Mouse (Mus musculus) NIH3T3 (cell line): ENCODE results near the gene Cnih1.
"Not testable (repeated sequence)": the region's sequence is repeated elsewhere in the genome, so short reads cannot be mapped to it uniquely, and the experiment has no call there.

ENCODE experiments used
- DNase-seq: peaks from one replicate; pipeline ENCODE4 v3.0.0-alpha.2; 2012; ENCODE audit warnings: low read depth

Cnih1 gene

DNA sequence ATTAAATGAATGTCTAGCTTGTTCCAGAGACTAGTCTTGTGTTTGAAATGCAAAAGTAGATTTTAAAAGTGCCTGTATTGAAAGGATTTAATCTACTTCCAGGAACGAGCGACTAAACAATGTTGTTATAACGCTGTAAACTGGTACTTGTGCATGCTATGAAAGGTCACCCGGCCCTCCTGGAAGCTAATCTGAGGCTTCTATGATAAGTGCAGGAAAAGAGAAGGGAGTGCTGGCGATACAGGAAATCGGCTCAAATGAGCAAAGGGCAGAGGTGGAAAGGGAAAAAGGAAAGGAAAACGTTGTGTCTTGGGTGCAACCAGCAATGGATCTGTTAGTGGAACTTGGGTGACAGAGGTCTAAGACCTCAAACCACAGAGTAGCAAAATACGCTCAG, 292 bp upstream of the Cnih1 start:
- no peak for DNase-seq

DNA sequence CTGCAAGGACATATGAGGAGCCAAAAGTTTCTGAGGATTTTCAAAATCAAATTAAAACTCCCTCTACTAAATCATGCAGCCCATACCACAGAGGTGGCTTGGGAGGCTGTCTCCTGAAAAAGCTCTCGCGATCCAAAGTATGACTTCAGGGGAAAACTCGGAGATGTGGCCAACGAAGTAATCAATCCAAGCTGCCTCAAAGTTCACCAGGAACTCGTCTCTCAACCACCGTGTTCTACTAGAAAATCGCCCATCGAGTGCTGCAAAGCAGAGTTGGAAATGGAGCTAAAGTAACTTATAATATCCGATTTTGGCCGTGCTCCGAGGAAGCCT, 791 bp downstream of the Cnih1 start:
- DNase-seq, result no peak

DNA sequence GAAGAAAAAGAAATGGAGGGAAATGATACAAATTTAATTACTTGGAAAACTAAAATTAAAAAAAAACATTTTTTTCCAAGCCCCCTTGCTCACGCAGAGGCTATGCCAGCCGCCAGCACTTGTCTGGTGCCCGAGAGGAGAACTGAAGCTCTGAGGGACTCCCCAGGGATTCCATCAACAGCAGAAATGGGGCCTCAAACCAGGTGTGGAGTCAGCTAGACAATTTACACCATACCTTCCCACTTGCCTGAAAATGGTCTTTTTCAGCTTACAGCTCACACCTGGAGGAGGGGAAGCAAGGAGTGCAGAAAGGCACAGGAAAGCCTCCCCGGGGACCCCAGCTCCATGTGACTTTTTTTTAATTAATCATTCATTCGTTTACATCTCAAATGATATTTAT, 3.0 kb downstream of the Cnih1 start:
- DNase-seq, result no peak

DNA sequence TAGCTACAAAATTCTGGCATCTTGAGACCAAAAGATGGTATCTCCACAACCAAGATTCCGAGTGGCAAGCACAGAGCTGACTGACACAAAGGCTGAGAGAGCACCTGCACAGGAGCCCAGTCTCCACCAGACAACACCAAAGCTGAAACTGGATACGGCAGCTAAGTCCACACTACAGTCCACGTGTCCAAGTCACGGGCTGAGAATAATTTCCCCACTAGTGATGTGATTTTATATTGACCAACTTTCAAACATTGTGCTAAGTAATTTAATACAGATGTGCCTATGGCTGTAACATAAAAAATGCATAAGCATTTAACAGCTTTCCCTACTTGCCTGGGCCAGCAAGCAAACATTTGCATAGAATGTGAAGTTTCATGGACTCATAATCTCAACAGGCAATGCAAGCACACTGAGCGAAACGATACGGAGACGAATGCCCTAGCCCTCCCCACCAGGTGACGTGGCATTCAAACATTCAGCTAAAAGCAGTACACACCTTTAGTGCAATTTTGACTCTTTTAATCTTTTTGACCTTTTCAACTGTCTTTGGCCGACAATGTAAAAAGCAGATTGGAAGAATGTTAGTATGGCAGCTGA, 4.8 kb downstream of the Cnih1 start:
- DNase-seq, result no peak

DNA sequence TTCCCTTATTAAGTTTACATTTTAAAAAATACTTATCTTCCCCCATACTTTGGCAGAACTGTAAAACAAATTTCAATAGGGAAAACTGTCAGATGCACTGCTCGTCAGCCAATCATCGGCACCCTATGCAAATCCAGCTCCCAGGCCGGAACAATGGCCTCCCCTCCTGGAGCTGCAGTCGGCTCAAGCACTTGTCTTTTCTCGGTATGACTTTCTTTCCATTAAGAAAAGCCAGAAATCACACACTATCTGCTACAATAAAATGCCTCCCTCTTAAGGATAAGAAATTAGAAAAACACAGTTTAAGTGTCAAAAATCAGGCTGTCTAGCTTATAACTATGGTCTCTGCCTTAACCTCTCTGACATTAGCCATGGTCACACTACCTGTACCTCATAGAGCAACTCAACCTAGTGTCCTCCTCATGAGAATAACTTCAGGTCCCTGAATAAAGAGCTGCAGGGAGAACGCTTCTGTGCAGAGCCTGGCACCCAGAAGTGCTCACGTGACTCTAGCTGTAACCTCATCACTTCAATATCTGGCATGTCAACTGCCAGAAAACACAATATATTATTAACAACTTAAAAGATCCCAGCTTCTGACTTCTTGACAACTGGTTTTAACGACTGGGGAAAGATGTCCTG, 5.9 kb downstream of the Cnih1 start:
- no peak for DNase-seq

DNA sequence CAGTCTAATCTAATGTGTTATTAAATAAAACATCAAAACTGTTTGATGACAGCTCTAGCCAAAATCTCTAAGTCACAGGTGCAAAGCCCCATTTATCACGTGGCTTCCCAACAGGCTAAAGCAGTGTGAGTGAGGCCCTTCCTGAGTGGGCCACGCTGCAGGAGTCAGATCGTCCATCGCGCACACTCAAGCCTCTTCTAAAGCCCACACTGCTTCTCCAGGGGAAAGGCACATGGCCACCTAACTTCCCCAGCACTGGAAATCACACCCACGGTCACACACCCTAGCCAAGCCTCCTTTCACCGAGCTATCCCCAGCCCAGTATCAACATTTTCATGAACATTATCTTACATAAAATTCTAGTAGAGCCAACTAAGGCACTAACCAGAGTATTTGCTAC, 7.1 kb downstream of the Cnih1 start:
- no peak for DNase-seq

DNA sequence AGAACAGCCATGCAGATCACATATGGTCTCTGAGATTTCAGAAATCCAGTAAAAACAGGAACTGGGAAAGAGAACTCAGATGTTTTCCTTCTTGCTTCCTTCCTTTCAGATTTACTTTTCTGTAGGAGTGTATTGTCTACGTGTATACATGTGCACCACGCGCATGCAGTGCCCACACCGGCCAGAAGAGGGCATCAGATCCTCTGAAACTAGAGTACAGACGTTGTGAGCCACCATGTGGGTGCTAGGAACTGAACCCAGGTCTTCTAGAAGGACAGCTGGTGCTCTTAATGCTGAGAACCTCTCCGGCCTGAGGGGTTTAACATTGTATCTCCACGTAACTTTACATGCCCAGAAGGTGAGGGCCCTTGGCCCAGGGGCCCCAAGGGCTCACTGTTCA, 9.0 kb downstream of the Cnih1 start:
- peak; percentile 28 for DNase-seq

DNA sequence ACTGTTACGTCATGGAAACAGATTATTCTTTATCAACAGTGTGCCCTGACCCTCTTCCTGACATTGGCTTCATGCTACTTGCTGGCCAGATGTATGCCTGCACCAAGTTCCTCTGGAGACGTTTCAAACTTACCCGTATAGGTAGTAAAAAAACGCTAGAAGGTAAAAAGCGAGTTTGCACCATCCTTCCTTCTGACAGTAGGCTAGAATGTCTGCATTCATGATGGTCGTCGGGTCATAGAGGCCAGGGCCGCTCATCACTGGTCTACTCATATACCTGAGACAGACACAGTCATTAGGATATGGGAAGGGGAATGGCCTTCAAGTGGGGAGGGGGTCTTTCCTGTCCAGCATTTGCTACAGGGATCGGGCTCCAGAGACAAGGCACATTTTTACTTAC, 9.5 kb downstream of the Cnih1 start:
- DNase-seq, result no peak

DNA sequence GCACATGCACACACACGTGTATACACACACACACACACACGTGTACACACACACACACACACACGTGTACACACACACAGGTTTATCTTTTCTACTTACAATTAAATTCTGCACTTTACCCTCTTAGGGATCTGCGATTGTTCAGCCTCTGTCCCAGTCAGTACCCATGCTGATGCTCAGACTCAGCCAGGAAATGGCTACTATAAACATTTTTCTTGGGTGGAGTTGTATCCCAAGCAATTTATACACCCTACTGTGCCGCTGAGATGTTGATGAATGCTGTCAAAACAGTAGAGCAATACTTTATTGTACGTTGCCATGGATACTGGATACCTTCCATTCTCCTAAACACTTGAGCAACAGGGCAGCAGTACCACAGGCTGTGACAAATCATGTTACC, 18.2 kb downstream of the Cnih1 start:
- DNase-seq, result peak; percentile 30

DNA sequence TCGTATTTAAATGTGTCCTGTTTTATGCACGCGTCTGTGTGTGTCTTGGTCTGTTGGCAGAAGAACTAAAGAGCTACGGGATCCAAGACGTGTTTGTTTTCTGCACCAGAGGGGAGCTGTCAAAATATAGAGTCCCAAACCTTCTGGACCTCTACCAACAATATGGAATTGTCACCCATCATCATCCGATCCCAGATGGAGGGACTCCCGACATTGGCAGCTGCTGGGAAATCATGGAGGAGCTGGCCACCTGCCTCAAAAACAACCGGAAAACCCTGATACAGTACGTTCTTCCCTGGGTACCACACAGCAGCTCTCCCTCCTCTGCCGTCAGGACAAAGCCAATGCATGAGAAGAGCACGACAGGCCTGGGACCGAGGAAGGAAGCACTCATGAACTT, 21.1 kb downstream of the Cnih1 start:
- no peak for DNase-seq

DNA sequence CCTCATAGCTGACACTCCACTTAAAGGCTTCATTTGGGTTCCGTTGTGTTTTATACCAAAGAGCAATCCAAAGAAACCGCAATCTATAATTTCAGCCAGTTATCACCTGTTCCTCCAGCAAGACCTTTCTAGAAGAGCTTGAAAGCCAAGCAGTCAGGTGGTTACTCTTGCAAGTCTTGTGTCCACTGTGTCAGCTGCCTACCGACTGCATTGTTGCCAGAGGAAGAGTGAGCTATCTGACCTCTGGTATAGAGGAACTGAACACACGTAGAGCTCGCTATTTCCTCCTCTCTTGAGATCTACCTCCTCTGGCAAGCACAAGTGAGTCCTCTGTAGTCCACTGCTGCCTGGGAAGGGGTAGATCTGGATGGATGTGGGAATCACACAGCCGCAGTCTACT, 27.0 kb downstream of the Cnih1 start:
- peak; percentile 6 for DNase-seq

DNA sequence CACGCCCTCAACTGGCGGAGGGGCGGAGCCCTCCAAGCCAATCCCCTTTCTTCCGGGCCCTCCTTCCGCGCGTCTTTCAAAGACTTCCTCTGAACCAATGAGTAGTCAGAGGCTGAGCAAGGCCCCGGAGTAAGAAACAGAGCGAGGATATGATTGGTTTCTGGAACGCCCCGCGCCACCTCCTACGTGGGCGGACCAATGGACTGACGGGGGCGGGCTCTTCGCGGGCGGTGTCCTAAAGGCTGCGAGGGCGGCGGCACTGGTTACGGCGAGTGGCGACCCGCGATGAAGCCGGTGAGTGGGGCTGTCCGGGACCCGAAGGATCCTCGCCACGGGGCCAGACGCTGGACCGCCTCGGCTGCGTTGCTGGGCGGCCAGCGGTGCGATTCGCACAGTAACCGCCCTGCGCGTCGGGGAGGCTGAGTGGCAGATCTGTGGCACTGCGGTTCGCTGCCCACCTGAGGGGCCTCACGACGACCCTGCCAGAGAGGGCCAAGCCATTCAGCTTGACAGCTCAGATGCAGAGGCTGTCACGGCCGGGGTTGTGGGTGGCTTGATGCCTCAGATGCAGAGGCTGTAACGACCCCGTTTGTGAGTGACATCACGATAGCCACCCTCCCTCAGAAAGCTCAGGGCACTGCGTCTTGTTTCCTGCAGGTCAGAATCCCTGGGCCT, 27.7 kb downstream of the Cnih1 start, which contains the start of gene Cdkn3:
Gene Cdkn3 (plus strand): TSS at position 187 of the 675 bp plus-strand sequence.
- peak; percentile 95 for DNase-seq

DNA sequence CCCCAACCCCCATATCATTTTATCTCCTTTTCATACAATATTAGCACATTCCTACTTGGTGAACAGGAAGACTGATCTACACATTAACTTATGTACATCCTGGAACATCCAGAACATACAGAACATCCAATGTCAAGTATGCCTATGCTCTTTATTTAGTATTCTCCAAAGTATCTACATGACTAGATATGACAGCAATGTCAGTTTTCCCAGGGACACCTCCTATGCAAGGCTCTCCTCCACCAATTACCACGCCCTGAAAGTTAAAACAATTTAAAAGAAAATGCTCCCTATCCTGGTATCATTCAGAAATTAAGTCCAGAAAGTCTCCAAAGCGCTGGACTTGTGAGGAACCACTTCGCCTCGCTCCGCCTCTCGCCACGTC, 28.2 kb downstream of the Cnih1 start:
- DNase-seq, result no peak

DNA sequence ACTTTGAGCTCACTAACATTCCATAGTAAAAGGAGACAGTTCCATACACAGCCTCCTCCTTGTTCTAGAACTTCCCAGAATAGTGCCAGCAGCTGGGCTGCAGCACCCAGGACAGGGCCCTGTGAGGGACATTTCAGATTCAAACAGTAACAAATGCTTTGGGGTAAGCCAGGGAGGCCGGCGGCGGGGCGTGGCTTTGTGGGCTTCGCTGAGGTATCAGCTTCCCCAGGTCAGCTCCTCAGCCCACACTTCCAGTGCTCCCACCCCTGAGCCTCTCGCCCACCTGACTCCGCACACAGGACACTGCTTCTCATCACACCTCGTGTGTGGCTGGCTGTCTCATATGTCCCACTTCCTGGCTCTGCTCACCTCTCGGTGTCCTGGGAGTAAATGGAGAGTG, 30.5 kb downstream of the Cnih1 start:
- no peak for DNase-seq

DNA sequence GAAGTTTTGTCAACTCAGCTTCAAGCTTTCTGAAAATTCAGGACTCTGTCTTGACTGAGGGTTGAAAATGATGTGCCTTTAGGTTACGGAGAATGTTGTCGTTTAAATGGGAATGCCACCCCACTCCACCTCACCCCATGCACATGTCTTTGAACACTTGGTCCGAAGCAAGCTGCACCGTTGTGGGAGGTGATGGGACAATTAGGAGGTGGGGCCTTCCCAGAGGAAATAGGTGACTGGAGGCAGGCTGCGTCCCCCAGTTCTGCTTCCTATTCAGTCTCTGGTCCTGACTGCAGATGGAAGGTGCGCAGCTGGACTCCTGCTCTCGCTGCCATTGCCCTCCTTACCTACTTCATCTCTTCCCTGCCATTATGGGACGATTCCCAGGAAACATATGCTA, 32.4 kb downstream of the Cnih1 start:
- DNase-seq, result no peak

DNA sequence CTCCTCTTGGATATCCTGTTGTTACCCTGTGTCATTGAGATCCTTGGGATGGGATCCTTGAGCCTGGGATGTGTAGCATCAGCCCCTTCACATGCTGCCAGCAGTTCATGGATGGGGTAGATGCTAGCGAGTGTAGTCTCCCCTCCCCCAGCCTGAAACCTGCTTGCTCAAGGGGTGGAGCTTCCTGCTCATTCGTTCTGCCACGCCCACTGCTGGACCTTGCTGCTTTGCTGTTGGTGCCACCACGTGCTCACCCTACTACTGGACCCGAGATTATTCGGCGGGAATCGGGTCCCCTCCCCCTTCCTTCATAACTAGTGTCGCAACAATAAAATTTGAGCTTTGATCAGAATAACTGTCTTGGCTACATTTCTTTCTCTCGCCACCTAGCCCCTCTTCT, 33.8 kb downstream of the Cnih1 start:
- not testable (repeated sequence) for DNase-seq

DNA sequence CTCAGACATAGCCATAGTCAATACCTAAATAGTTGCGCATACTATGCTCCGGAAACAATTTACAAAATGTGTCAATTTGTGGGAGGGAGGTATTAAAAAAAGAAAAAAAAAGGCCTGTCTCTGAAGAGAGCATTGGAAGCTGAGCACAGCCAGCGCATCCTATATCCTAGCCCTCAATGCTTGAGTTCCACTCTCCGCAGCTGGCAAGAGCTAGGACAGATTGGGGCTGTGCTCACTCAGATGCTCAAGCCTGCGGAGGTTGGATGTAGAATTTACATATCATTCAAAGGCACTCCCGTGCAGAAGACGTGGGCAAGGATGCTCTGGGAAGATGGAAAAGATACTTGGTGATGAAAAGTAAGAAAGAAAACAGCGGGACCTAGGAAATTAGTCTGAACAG, 42.8 kb downstream of the Cnih1 start:
- DNase-seq, result no peak

DNA sequence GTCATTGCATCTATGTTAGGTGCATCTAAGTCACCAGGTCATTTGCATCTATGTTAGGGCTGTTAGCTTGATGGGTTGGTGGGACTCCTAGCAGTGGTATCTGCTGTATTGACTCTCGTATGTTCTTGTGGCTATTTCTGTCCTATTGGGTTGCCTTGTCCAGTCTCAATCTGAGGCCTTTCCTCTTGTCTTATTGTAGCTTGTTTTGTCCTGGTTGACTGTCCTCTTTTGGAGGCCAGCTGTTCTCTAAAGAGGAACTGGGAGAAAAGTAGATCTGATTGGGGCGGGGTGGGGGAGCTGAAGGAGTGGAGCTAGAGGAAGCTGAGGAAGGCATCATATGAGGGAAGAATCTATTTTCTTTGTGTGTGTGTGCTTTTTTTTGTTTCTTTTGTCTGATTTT, 45.5 kb downstream of the Cnih1 start:
- no peak for DNase-seq

DNA sequence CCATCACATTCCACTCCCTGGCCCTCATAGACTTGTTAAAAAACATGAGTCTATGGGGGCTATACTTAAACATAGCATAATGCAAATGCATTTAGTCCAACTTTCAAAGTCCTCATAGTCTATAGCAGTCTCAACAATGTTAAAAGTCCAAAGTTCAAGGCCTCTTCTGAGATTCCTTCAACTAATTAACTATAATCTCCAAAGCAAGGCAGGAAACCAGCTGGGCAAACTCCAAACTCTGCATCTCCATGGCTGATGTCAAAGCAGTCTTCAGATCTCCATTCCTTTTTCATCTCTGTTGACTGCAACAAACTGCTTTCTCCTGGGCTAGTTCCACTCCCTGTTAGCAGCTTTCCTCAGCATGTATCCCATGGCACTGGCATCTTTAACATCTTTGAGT, 50.9 kb downstream of the Cnih1 start:
- not testable (repeated sequence) for DNase-seq

DNA sequence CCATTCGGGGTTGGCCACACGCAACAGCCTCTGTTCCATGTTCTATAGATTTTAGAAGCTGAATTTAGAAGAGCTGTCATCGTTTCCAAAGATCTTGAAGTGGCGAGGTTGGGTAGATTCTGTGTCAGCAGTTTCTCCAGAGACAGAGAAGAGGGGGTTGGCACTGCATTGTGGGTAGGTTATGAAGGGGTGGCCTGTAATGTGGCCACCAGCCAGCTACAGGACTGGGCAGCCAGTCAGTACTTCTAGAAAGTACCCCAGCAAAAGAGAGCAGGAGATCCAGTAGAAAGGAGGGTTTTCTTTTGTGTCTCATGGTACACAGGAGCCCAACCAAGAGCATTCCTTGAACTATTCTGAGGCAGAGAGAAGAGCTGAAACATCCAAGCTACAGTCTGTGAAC, 51.8 kb downstream of the Cnih1 start:
- DNase-seq, result peak; percentile 55

DNA sequence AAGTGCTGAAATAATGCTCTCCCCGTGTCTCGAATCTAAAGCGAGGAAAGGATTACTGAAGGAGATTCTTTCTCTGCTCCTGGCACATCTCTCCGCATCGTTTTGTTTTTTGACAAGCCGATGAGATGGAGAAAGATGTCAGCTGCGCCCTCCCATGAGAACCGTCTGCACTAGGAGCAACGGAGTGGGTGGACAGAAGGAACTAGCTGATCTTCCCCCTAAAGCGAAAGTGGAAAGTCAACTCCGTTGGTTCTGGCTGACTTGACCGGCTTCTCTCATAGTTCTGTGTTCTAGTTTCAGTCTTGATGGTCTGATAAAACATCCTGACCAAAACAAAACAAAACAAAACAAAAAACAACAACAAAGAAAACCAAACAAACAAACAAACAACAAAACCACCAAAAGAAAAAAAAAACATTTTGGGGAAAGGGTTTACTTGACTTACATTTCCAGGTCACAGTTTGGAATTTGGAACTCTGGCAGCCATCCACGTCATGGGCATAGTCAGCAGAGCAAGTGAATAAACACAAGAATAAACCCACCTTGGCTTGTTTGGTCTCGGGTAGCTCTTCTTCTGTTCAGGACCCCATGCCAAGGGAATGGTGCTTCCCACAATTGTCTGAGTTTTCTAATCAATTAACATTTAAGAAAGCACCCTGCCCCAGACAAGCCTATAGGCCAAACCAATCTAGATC, 53.3 kb downstream of the Cnih1 start:
- DNase-seq, result no peak

DNA sequence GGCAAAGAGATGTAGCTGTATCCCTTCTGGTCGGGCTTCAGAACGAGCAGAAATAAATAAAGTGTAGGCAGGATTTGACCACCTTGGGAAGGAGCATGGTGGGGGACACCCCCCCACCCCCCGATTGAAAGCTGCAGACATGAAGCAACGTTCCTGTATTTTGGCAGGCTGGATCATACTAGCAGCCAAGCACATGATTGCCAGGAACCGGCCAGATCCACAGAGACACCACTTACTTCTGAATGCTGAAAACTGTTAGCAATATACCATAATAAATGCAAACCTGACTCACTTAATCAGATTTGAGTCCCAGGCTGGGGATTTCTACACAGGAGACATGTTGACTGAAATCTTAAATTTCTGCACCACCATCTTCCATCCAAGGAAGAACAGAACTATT, 53.9 kb downstream of the Cnih1 start:
- DNase-seq, result peak; percentile 80

DNA sequence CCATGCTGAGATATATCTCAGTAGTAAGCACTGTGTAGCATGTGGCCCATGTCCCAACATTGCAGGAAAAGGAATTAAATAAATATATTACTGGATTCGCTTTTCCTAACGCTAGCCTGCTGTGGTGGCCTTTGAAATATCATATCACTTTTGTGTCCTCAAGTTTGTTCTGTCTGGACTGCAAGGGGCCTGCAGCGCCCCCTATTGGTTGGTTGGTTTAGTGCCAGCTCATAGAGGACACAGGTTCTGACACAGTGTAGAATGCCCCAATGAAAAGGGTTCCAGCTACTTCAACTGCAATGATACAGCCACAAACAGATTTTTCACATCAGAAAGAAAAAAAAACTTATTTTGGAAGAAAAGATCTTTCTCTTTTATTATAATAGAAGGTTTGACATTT, 62.5 kb downstream of the Cnih1 start:
- peak; percentile 40 for DNase-seq
